Mouse (Mus musculus) limb, embryonic 11.5 days (tissue): ENCODE measurements at regions not wholly inside any gene's neighbourhood (a gene's known extent, or its start where the extent isn't known, plus 50 kb on each side); places are given as distances from the start of the nearest gene placed in this dataset.
"Not testable (repeated sequence)": the region's sequence is repeated elsewhere in the genome, so short reads cannot be mapped to it uniquely, and the experiment has no call there.

Experiments
- ATAC-seq: fragments of 200-750 bp; cut with Nextera tagmentation; 2 replicates; pipeline ENCODE4 v1.8.0; 2017; ENCODE audit warnings: low read depth; ENCODE audit not compliant: insufficient number of reproducible peaks, low FRiP score, low TSS enrichment
- DNase-seq: peaks from one replicate; pipeline ENCODE4 v3.0.0-alpha.2; 2015; ENCODE audit warnings: low spot score
- H3K27ac ChIP-seq: fragments of 300-500 bp; sonication (generic); replicated peaks from 2 replicates; pipeline ENCODE4 v1.5.1; 2014; ENCODE audit warnings: low read depth, mild to moderate bottlenecking, low read length
- H3K27me3 ChIP-seq: fragments of 300-500 bp; sonication (generic); 2 replicates; pipeline ENCODE4 v1.6.1; 2014; ENCODE audit warnings: mild to moderate bottlenecking, low read length, mixed read lengths; ENCODE audit not compliant: control insufficient read depth, insufficient read depth
- H3K36me3 ChIP-seq: fragments of 300-500 bp; sonication (generic); 2 replicates; pipeline ENCODE4 v1.6.1; 2014; ENCODE audit warnings: mild to moderate bottlenecking, low read length, moderate library complexity, mixed read lengths; ENCODE audit not compliant: control insufficient read depth, insufficient read depth
- H3K4me1 ChIP-seq: fragments of 300-500 bp; sonication (generic); 2 replicates; pipeline ENCODE4 v1.6.1; 2014; ENCODE audit warnings: low read length, mixed read lengths; ENCODE audit not compliant: control insufficient read depth, insufficient read depth
- H3K4me2 ChIP-seq: fragments of 300-500 bp; sonication (generic); 2 replicates; pipeline ENCODE4 v1.6.1; 2014; ENCODE audit warnings: low read depth, mild to moderate bottlenecking, moderate library complexity; ENCODE audit not compliant: severe bottlenecking
- H3K4me3 ChIP-seq: fragments of 300-500 bp; sonication (generic); 2 replicates; pipeline ENCODE4 v1.5.1; 2014; ENCODE audit warnings: low read depth, low read length
- H3K9ac ChIP-seq: fragments of 300-500 bp; sonication (generic); 2 replicates; pipeline ENCODE4 v1.6.1; 2014; ENCODE audit warnings: mild to moderate bottlenecking, low read length
- H3K9me3 ChIP-seq: fragments of 300-500 bp; sonication (generic); 2 replicates; pipeline ENCODE4 v1.6.1; 2016; ENCODE audit warnings: low read length; ENCODE audit not compliant: control insufficient read depth
- WGBS: fragments of 180-500 bp; shearing (Covaris S2); extraction: QIAGEN DNeasy Blood & Tissue Kit; methylation state at CpG from one replicate; pipeline ENCODE4 v1.1.7; 2014; 5-methylcytosine and 5-hydroxymethylcytosine counted together

GRCm38 (mm10) chr9:31645114-31645513 is 180.9 kb upstream of the Tmem45b start:
- no peak for ATAC-seq
- Histone ChIP-seq H3K4me3 (no peak overlapping the region), H3K4me1 (no peaks in the 10 kb centered on the region), H3K9me3 (no peaks in the 10 kb centered on the region), H3K36me3 (no peaks in the 10 kb centered on the region), H3K9ac (no peak overlapping the region), H3K27ac (no peak overlapping the region), H3K27me3 (no peaks in the 10 kb centered on the region), H3K4me2 (no peak overlapping the region)
- DNase-seq, result no peak
- WGBS, result 91% methylated on average over 7 of the region's 7 CpGs

- H3K4me1 ChIP-seq, result no peaks in the 10 kb centered on the region
- no peak overlapping the region for H3K4me2 ChIP-seq
- no peaks in the 10 kb centered on the region for H3K36me3 ChIP-seq
- H3K9ac ChIP-seq, result no peak overlapping the region
- no peak overlapping the region for H3K4me3 ChIP-seq
- WGBS, result 85% methylated on average over 3 of the region's 3 CpGs
- DNase-seq (no peak), ATAC-seq (no peak)
- no peak overlapping the region for H3K27ac ChIP-seq
- no peaks in the 10 kb centered on the region for H3K27me3 ChIP-seq
- H3K9me3 ChIP-seq, result no peaks in the 10 kb centered on the region
Measured at GRCm38 (mm10) chr9:31644106-31644505, 179.8 kb upstream of the Tmem45b start.

- ATAC-seq (no peak), DNase-seq (no peak)
- H3K9me3 ChIP-seq, result no peaks in the 10 kb centered on the region
- 88% methylated on average over 4 of the region's 4 CpGs for WGBS
- H3K27ac ChIP-seq, result no peak overlapping the region
- H3K9ac ChIP-seq, result no peak overlapping the region
- no peaks in the 10 kb centered on the region for H3K36me3 ChIP-seq
- H3K4me2 ChIP-seq, result no peak overlapping the region
- H3K27me3 ChIP-seq, result no peaks in the 10 kb centered on the region
- no peaks in the 10 kb centered on the region for H3K4me1 ChIP-seq
- no peak overlapping the region for H3K4me3 ChIP-seq
Measured at GRCm38 (mm10) chr9:31642169-31642568, 177.9 kb upstream of the Tmem45b start.

GRCm38 (mm10) chr9:31628291-31628690 is 164.0 kb upstream of the Tmem45b start:
- DNase-seq, result no peak
- ATAC-seq, result no peak

GRCm38 (mm10) chr9:31621553-31621952 is 157.3 kb upstream of the Tmem45b start:
- 94% methylated on average over 7 of the region's 7 CpGs for WGBS
- not testable (repeated sequence) for ATAC-seq

More at GRCm38 (mm10) chr9:31628291-31628690, 164.0 kb upstream of the Tmem45b start:
- no peaks in the 10 kb centered on the region for H3K36me3 ChIP-seq
- no peaks in the 10 kb centered on the region for H3K9me3 ChIP-seq
- no peak overlapping the region for H3K27ac ChIP-seq
- no peaks in the 10 kb centered on the region for H3K4me1 ChIP-seq
- H3K9ac ChIP-seq, result no peak overlapping the region
- no peaks in the 10 kb centered on the region for H3K27me3 ChIP-seq
- no peak overlapping the region for H3K4me3 ChIP-seq
- H3K4me2 ChIP-seq, result no peak overlapping the region
- WGBS, result 87% methylated on average over 6 of the region's 6 CpGs

GRCm38 (mm10) chr9:31619344-31619743 is 155.1 kb upstream of the Tmem45b start:
- 79% methylated on average over 6 of the region's 6 CpGs for WGBS
- DNase-seq (no peak), ATAC-seq (no peak)
- no peak overlapping the region for H3K4me3 ChIP-seq
- no peaks in the 10 kb centered on the region for H3K36me3 ChIP-seq
- no peaks in the 10 kb centered on the region for H3K9me3 ChIP-seq
- H3K27me3 ChIP-seq, result no peaks in the 10 kb centered on the region
- no peak overlapping the region for H3K27ac ChIP-seq
- no peak overlapping the region for H3K4me2 ChIP-seq
- no peaks in the 10 kb centered on the region for H3K4me1 ChIP-seq
- H3K9ac ChIP-seq, result no peak overlapping the region

More at GRCm38 (mm10) chr9:31621553-31621952, 157.3 kb upstream of the Tmem45b start:
- not testable (repeated sequence) for DNase-seq, H3K9me3 ChIP-seq, H3K4me1 ChIP-seq, H3K9ac ChIP-seq, H3K27me3 ChIP-seq, H3K4me2 ChIP-seq, H3K4me3 ChIP-seq, H3K36me3 ChIP-seq, H3K27ac ChIP-seq

GRCm38 (mm10) chr9:31614250-31614945 is 150.1 kb upstream of the Tmem45b start:
- H3K27ac ChIP-seq, result no peak overlapping the region
- no peak overlapping the region for H3K4me2 ChIP-seq
- no peaks in the 10 kb centered on the region for H3K4me1 ChIP-seq
- WGBS, result 49% methylated on average over 13 of the region's 13 CpGs
- H3K4me3 ChIP-seq, result no peak overlapping the region
- H3K9me3 ChIP-seq, result no peaks in the 10 kb centered on the region
- ATAC-seq (no peak), DNase-seq (no peak)
- H3K27me3 ChIP-seq, result no peaks in the 10 kb centered on the region
- no peaks in the 10 kb centered on the region for H3K36me3 ChIP-seq
- H3K9ac ChIP-seq, result no peak overlapping the region

- H3K4me1 ChIP-seq, result no peaks in the 10 kb centered on the region
- no peaks in the 10 kb centered on the region for H3K9me3 ChIP-seq
- H3K36me3 ChIP-seq, result no peaks in the 10 kb centered on the region
- WGBS, result 78% methylated on average over 8 of the region's 8 CpGs
- H3K27me3 ChIP-seq, result no peaks in the 10 kb centered on the region
- H3K4me2 ChIP-seq, result no peak overlapping the region
- H3K27ac ChIP-seq, result no peak overlapping the region
- no peak overlapping the region for H3K4me3 ChIP-seq
- peak; percentile 17 for DNase-seq
- ATAC-seq, result no peak
- H3K9ac ChIP-seq, result no peak overlapping the region
Measured at GRCm38 (mm10) chr9:31611036-31611695, 146.9 kb upstream of the Tmem45b start.
